Mouse (Mus musculus): ENCODE data around the gene Hist1h3e. TPM values are rescaled to one million over a fixed set of nuclear protein-coding genes. Genes with fewer than 3 reads are reported as not detected.
A peak's percentile ranks its signal among the peaks of the same experiment; 100 is the strongest.
"Not testable (repeated sequence)": the region's sequence is repeated elsewhere in the genome, so short reads cannot be mapped to it uniquely, and the experiment has no call there.

The Hist1h3e gene
- polyA plus RNA-seq (2012; rRNA removed) (36.1 and 54.1 TPM in 2 replicates), polyA plus RNA-seq (2014; fragmentation: Nextera tagmentation; extraction: Ambion mirVana) (6.7 and 7.0 TPM in 2 replicates)

GRCm38 (mm10) chr13:23561883-23562659, at the start of gene Hist1h3e:
TSS of gene Hist1h3e (minus strand) at chr13:23562369.
- Histone ChIP-seq H3K27ac (replicated peaks; ENCODE audit: low read depth, low read length) (peak within 1 kb of the TSS; percentile 98), H3K4me2 (replicated peaks; ENCODE audit: low read depth, low read length, severe bottlenecking) (peak within 1 kb of the TSS; percentile 64), H3K9ac (ENCODE audit: low read depth, low read length, severe bottlenecking) (peak within 1 kb of the TSS; percentile 51), H3K4me3 (replicated peaks; ENCODE audit: low read length) (peak within 1 kb of the TSS; percentile 39)
- ATAC-seq (ENCODE audit: low FRiP score, low read depth) (peak; percentile 91), DNase-seq (ENCODE audit: low spot score) (peak; percentile 98)
- not testable (repeated sequence) for H3K27me3 ChIP-seq (ENCODE audit: control insufficient read depth, insufficient read depth, low read length); H3K4me1 ChIP-seq (ENCODE audit: control insufficient read depth, insufficient read depth, low read length); H3K36me3 ChIP-seq (ENCODE audit: control insufficient read depth, insufficient read depth, low read length); H3K9me3 ChIP-seq (ENCODE audit: control insufficient read depth, low read length)
- 0% methylated on average over 39 of the region's 67 CpGs for WGBS
- peak; percentile 99; the same call in 1 of the 2 replicates for TF ChIP-seq POLR2A (IDR thresholded peaks at IDR 0.05; ENCODE audit: borderline replicate concordance, extremely low read depth, insufficient read depth, insufficient read length)

- Histone ChIP-seq H3K27me3 (ENCODE audit: control insufficient read depth, insufficient read depth, low read length) (no peaks in the 10 kb centered on the region), H3K36me3 (ENCODE audit: control insufficient read depth, insufficient read depth, low read length) (no peaks in the 10 kb centered on the region), H3K4me1 (ENCODE audit: control insufficient read depth, insufficient read depth, low read length) (no peaks in the 10 kb centered on the region), H3K9ac (ENCODE audit: low read depth, low read length, severe bottlenecking) (no peak overlapping the region), H3K4me3 (replicated peaks; ENCODE audit: low read length) (no peak overlapping the region), H3K9me3 (ENCODE audit: control insufficient read depth, low read length) (no peaks in the 10 kb centered on the region), H3K4me2 (replicated peaks; ENCODE audit: low read depth, low read length, severe bottlenecking) (no peak overlapping the region), H3K27ac (replicated peaks; ENCODE audit: low read depth, low read length) (no peak overlapping the region)
- no peak for TF ChIP-seq POLR2A (IDR thresholded peaks at IDR 0.05; ENCODE audit: borderline replicate concordance, extremely low read depth, insufficient read depth, insufficient read length)
- ATAC-seq (ENCODE audit: low FRiP score, low read depth) (no peak), DNase-seq (ENCODE audit: low spot score) (no peak)
- 85% methylated on average over 3 of the region's 3 CpGs for WGBS
These were observed 49.5 kb upstream of the Hist1h3e start for GRCm38 (mm10) chr13:23611638-23612037.

- Histone ChIP-seq H3K36me3 (ENCODE audit: control insufficient read depth, insufficient read depth, low read length) (no peaks in the 10 kb centered on the region), H3K27me3 (ENCODE audit: control insufficient read depth, insufficient read depth, low read length) (no peaks in the 10 kb centered on the region), H3K9me3 (ENCODE audit: control insufficient read depth, low read length) (no peaks in the 10 kb centered on the region), H3K9ac (ENCODE audit: low read depth, low read length, severe bottlenecking) (no peak overlapping the region), H3K4me3 (replicated peaks; ENCODE audit: low read length) (no peak overlapping the region), H3K27ac (replicated peaks; ENCODE audit: low read depth, low read length) (no peak overlapping the region), H3K4me2 (replicated peaks; ENCODE audit: low read depth, low read length, severe bottlenecking) (no peak overlapping the region), H3K4me1 (ENCODE audit: control insufficient read depth, insufficient read depth, low read length) (no peaks in the 10 kb centered on the region)
- ATAC-seq (ENCODE audit: low FRiP score, low read depth) (no peak), DNase-seq (ENCODE audit: low spot score) (no peak)
- 71% methylated on average over 2 of the region's 2 CpGs for WGBS
- TF ChIP-seq POLR2A (IDR thresholded peaks at IDR 0.05; ENCODE audit: borderline replicate concordance, extremely low read depth, insufficient read depth, insufficient read length) = no peak
These were observed 48.2 kb upstream of the Hist1h3e start for GRCm38 (mm10) chr13:23610393-23610792.

- Histone ChIP-seq H3K9ac (ENCODE audit: low read depth, low read length, severe bottlenecking) (no peak overlapping the region), H3K9me3 (ENCODE audit: control insufficient read depth, low read length) (no peaks in the 10 kb centered on the region), H3K4me1 (ENCODE audit: control insufficient read depth, insufficient read depth, low read length) (no peaks in the 10 kb centered on the region), H3K36me3 (ENCODE audit: control insufficient read depth, insufficient read depth, low read length) (no peaks in the 10 kb centered on the region), H3K27me3 (ENCODE audit: control insufficient read depth, insufficient read depth, low read length) (no peaks in the 10 kb centered on the region), H3K4me2 (replicated peaks; ENCODE audit: low read depth, low read length, severe bottlenecking) (no peak overlapping the region), H3K4me3 (replicated peaks; ENCODE audit: low read length) (no peak overlapping the region), H3K27ac (replicated peaks; ENCODE audit: low read depth, low read length) (no peak overlapping the region)
- TF ChIP-seq POLR2A (IDR thresholded peaks at IDR 0.05; ENCODE audit: borderline replicate concordance, extremely low read depth, insufficient read depth, insufficient read length) = no peak
- DNase-seq (ENCODE audit: low spot score) (no peak), ATAC-seq (ENCODE audit: low FRiP score, low read depth) (no peak)
These were observed 47.7 kb upstream of the Hist1h3e start for GRCm38 (mm10) chr13:23609844-23610243.

- no peak overlapping the region for H3K4me3 ChIP-seq (replicated peaks; ENCODE audit: low read length)
- ATAC-seq (ENCODE audit: low FRiP score, low read depth) = no peak
- H3K27ac ChIP-seq (replicated peaks; ENCODE audit: low read depth, low read length) = no peak overlapping the region
- no peak for DNase-seq (ENCODE audit: low spot score)
- no peaks in the 10 kb centered on the region for H3K27me3 ChIP-seq (ENCODE audit: control insufficient read depth, insufficient read depth, low read length)
- H3K9me3 ChIP-seq (ENCODE audit: control insufficient read depth, low read length) = no peaks in the 10 kb centered on the region
- no peaks in the 10 kb centered on the region for H3K36me3 ChIP-seq (ENCODE audit: control insufficient read depth, insufficient read depth, low read length)
- no peak overlapping the region for H3K9ac ChIP-seq (ENCODE audit: low read depth, low read length, severe bottlenecking)
- no peak for TF ChIP-seq POLR2A (IDR thresholded peaks at IDR 0.05; ENCODE audit: borderline replicate concordance, extremely low read depth, insufficient read depth, insufficient read length)
- H3K4me1 ChIP-seq (ENCODE audit: control insufficient read depth, insufficient read depth, low read length) = no peaks in the 10 kb centered on the region
- WGBS = 89% methylated on average over 4 of the region's 4 CpGs
- H3K4me2 ChIP-seq (replicated peaks; ENCODE audit: low read depth, low read length, severe bottlenecking) = no peak overlapping the region
These were observed 47.0 kb upstream of the Hist1h3e start for GRCm38 (mm10) chr13:23609209-23609608.
